Mouse (Mus musculus): ENCODE measurements around the gene Dmgdh. TPM values are rescaled to one million over a fixed set of nuclear protein-coding genes. Genes with fewer than 3 reads are reported as not detected.

The Dmgdh gene
- not detected in 2 replicates for polyA plus RNA-seq (2012; rRNA removed)

GRCm38 (mm10) chr13:93674131-93674561, at the start of gene Dmgdh, which contains the start of gene Bhmt2:
Gene Dmgdh, plus strand, starts transcription at chr13:93674433.
Gene Bhmt2, minus strand, starts transcription at chr13:93674302.
- TF ChIP-seq CTCF (IDR thresholded peaks at IDR 0.05; ENCODE audit: extremely low read depth, insufficient read depth, insufficient read length, insufficient replicate concordance), result no peak
- no peak for TF ChIP-seq POLR2A (IDR thresholded peaks at IDR 0.05; ENCODE audit: low read depth, low read length)
- Histone ChIP-seq H3K36me3 (ENCODE audit: control insufficient read depth, insufficient read depth, low read length) (no peaks in the 10 kb centered on the region), H3K4me1 (ENCODE audit: control insufficient read depth, insufficient read depth, insufficient read length) (no peaks in the 10 kb centered on the region), H3K27me3 (ENCODE audit: control insufficient read depth, insufficient read depth, low read length) (no peaks in the 10 kb centered on the region), H3K27ac (ENCODE audit: insufficient read depth, low read length) (no peak within 1 kb of the TSS), H3K4me3 (ENCODE audit: extremely low read depth, insufficient read depth, insufficient read length) (no peak within 1 kb of the TSS)
- no peak for DNase-seq (ENCODE audit: low read depth in 1 of 2, low spot score in 2 of 2)
- 28% methylated on average over 31 of the region's 31 CpGs for WGBS

DNA sequence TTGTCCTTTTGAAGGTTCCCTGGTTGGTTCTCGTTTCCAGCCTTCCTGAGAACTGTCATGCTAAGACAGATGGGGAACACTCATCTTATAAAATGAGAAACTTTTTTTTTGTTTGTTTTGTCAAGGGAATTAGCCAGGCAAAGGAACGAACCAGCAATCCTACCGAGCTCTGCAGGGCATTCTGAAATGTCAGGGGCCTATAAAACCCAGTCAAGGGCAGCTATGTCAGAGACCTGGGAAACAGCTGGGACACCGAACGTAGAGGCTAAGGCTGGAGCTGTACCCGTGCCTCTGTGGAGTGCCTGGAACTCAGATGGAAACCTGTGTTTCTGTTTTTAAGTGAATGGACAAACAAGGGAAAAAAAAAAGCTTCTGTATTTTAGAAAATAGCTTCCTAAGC, 45.4 kb upstream of the Dmgdh start:
- no peak for TF ChIP-seq POLR2A (IDR thresholded peaks at IDR 0.05; ENCODE audit: low read depth, low read length)
- TF ChIP-seq CTCF (IDR thresholded peaks at IDR 0.05; ENCODE audit: extremely low read depth, insufficient read depth, insufficient read length, insufficient replicate concordance), result no peak
- no peak for DNase-seq (ENCODE audit: low read depth in 1 of 2, low spot score in 2 of 2)
- no peaks in the 10 kb centered on the region for H3K36me3 ChIP-seq (ENCODE audit: control insufficient read depth, insufficient read depth, low read length)
- WGBS, result 75% methylated on average over 6 of the region's 6 CpGs
- H3K27me3 ChIP-seq (ENCODE audit: control insufficient read depth, insufficient read depth, low read length), result no peaks in the 10 kb centered on the region
- no peaks in the 10 kb centered on the region for H3K4me1 ChIP-seq (ENCODE audit: control insufficient read depth, insufficient read depth, insufficient read length)
- H3K27ac ChIP-seq (ENCODE audit: insufficient read depth, low read length), result no peak overlapping the region
- H3K4me3 ChIP-seq (ENCODE audit: extremely low read depth, insufficient read depth, insufficient read length), result no peak overlapping the region

- TF ChIP-seq CTCF (IDR thresholded peaks at IDR 0.05; ENCODE audit: extremely low read depth, insufficient read depth, insufficient read length, insufficient replicate concordance) (no peak), POLR2A (IDR thresholded peaks at IDR 0.05; ENCODE audit: low read depth, low read length) (no peak)
- no peaks in the 10 kb centered on the region for H3K4me1 ChIP-seq (ENCODE audit: control insufficient read depth, insufficient read depth, insufficient read length)
- no peaks in the 10 kb centered on the region for H3K27me3 ChIP-seq (ENCODE audit: control insufficient read depth, insufficient read depth, low read length)
- no peak overlapping the region for H3K27ac ChIP-seq (ENCODE audit: insufficient read depth, low read length)
- WGBS, result 88% methylated on average over 10 of the region's 10 CpGs
- no peak for DNase-seq (ENCODE audit: low read depth in 1 of 2, low spot score in 2 of 2)
- no peaks in the 10 kb centered on the region for H3K36me3 ChIP-seq (ENCODE audit: control insufficient read depth, insufficient read depth, low read length)
- no peak overlapping the region for H3K4me3 ChIP-seq (ENCODE audit: extremely low read depth, insufficient read depth, insufficient read length)
These were observed 43.1 kb upstream of the Dmgdh start for GRCm38 (mm10) chr13:93630941-93631705.

- no peak for TF ChIP-seq CTCF (IDR thresholded peaks at IDR 0.05; ENCODE audit: extremely low read depth, insufficient read depth, insufficient read length, insufficient replicate concordance)
- TF ChIP-seq POLR2A (IDR thresholded peaks at IDR 0.05; ENCODE audit: low read depth, low read length), result no peak
- Histone ChIP-seq H3K36me3 (ENCODE audit: control insufficient read depth, insufficient read depth, low read length) (no peaks in the 10 kb centered on the region), H3K4me3 (ENCODE audit: extremely low read depth, insufficient read depth, insufficient read length) (no peak overlapping the region), H3K4me1 (ENCODE audit: control insufficient read depth, insufficient read depth, insufficient read length) (no peaks in the 10 kb centered on the region), H3K27ac (ENCODE audit: insufficient read depth, low read length) (no peak overlapping the region), H3K27me3 (ENCODE audit: control insufficient read depth, insufficient read depth, low read length) (no peaks in the 10 kb centered on the region)
- WGBS, result 83% methylated on average over 5 of the region's 5 CpGs
- no peak for DNase-seq (ENCODE audit: low read depth in 1 of 2, low spot score in 2 of 2)
These were observed 41.3 kb upstream of the Dmgdh start for GRCm38 (mm10) chr13:93632927-93633326.

GRCm38 (mm10) chr13:93636561-93636960, 37.7 kb upstream of the Dmgdh start:
- DNase-seq (ENCODE audit: low read depth in 1 of 2, low spot score in 2 of 2), result no peak
- Histone ChIP-seq H3K36me3 (ENCODE audit: control insufficient read depth, insufficient read depth, low read length) (no peaks in the 10 kb centered on the region), H3K27me3 (ENCODE audit: control insufficient read depth, insufficient read depth, low read length) (no peaks in the 10 kb centered on the region), H3K4me1 (ENCODE audit: control insufficient read depth, insufficient read depth, insufficient read length) (no peaks in the 10 kb centered on the region), H3K4me3 (ENCODE audit: extremely low read depth, insufficient read depth, insufficient read length) (no peak overlapping the region), H3K27ac (ENCODE audit: insufficient read depth, low read length) (no peak overlapping the region)
- 83% methylated on average over 1 of the region's 1 CpGs for WGBS
- no peak for TF ChIP-seq CTCF (IDR thresholded peaks at IDR 0.05; ENCODE audit: extremely low read depth, insufficient read depth, insufficient read length, insufficient replicate concordance)

GRCm38 (mm10) chr13:93637282-93638245, 36.7 kb upstream of the Dmgdh start, which contains the start of gene Bhmt:
Gene Bhmt, minus strand, starts transcription at chr13:93637961.
- Histone ChIP-seq H3K4me1 (ENCODE audit: control insufficient read depth, insufficient read depth, insufficient read length) (no peaks in the 10 kb centered on the region), H3K36me3 (ENCODE audit: control insufficient read depth, insufficient read depth, low read length) (no peaks in the 10 kb centered on the region), H3K27me3 (ENCODE audit: control insufficient read depth, insufficient read depth, low read length) (no peaks in the 10 kb centered on the region), H3K4me3 (ENCODE audit: extremely low read depth, insufficient read depth, insufficient read length) (no peak within 1 kb of the TSS), H3K27ac (ENCODE audit: insufficient read depth, low read length) (no peak within 1 kb of the TSS)
- TF ChIP-seq CTCF (IDR thresholded peaks at IDR 0.05; ENCODE audit: extremely low read depth, insufficient read depth, insufficient read length, insufficient replicate concordance) (no peak), POLR2A (IDR thresholded peaks at IDR 0.05; ENCODE audit: low read depth, low read length) (no peak)
- WGBS, result 84% methylated on average over 19 of the region's 19 CpGs
- DNase-seq (ENCODE audit: low read depth in 1 of 2, low spot score in 2 of 2), result no peak
